Comparison of ENCODE assay signal across 17 mouse cellular contexts in genomic region chr12:26439366-26439765, GRCm38 (mm10). TPM values are rescaled to one million over a fixed set of nuclear protein-coding genes. Genes with fewer than 3 reads are reported as not detected.
A peak's percentile ranks its signal among the peaks of the same experiment; 100 is the strongest.
DNase-seq lines count a peak whose midpoint lies in the region; ATAC-seq and TF ChIP-seq lines count a peak whose summit lies in the region.
"Had no signal": no experiment of that assay in that cellular context is flagged by ENCODE, and none has a peak within 500 bp of the region (broad histone marks: within the 10 kb centered on the region; RNA-seq: fewer than 3 reads in every experiment).

No protein-coding gene starts in this region.

- H3K9ac ChIP-seq in forebrain, embryonic 11.5 days (ENCODE audit: low read length): no peak overlapping the region
- H3K9ac ChIP-seq in kidney, embryonic 15.5 days: no peak overlapping the region
- H3K9ac ChIP-seq: hindbrain, embryonic 15.5 days; lung, embryonic 15.5 days; stomach, embryonic 15.5 days had no signal

- H3K27me3 ChIP-seq in forebrain, embryonic 11.5 days (ENCODE audit: control insufficient read depth, insufficient read depth, low read length): no peaks in the 10 kb centered on the region
- no peaks in the 10 kb centered on the region for H3K27me3 ChIP-seq in forebrain, embryonic 10.5 days (ENCODE audit: poor library complexity, severe bottlenecking)
- H3K27me3 ChIP-seq in kidney, embryonic 15.5 days: no peaks in the 10 kb centered on the region
- H3K27me3 ChIP-seq: hindbrain, embryonic 15.5 days; lung, embryonic 15.5 days; stomach, embryonic 15.5 days had no signal

- TF ChIP-seq CTCF in lung, adult 2 months (IDR thresholded peaks at IDR 0.05; ENCODE audit: insufficient read depth, low read length): no peak

- TF ChIP-seq POLR2A in lung, adult 2 months (IDR thresholded peaks at IDR 0.05; ENCODE audit: borderline replicate concordance, extremely low read depth, low read depth, low read length): no peak

- no peak overlapping the region for H3K4me2 ChIP-seq in forebrain, embryonic 11.5 days (ENCODE audit: low read depth, low read length, severe bottlenecking)
- no peak overlapping the region for H3K4me2 ChIP-seq in kidney, embryonic 15.5 days
- H3K4me2 ChIP-seq: hindbrain, embryonic 15.5 days; lung, embryonic 15.5 days; stomach, embryonic 15.5 days had no signal

- H3K36me3 ChIP-seq in forebrain, embryonic 11.5 days (ENCODE audit: control insufficient read depth, insufficient read depth, low read length): no peaks in the 10 kb centered on the region
- no peaks in the 10 kb centered on the region for H3K36me3 ChIP-seq in forebrain, embryonic 10.5 days (replicated peaks)
- no peaks in the 10 kb centered on the region for H3K36me3 ChIP-seq in kidney, embryonic 15.5 days
- H3K36me3 ChIP-seq: hindbrain, embryonic 15.5 days; lung, embryonic 15.5 days; midbrain, embryonic 10.5 days; stomach, embryonic 15.5 days had no signal

- no peaks in the 10 kb centered on the region for H3K4me1 ChIP-seq in forebrain, embryonic 11.5 days (replicated peaks; ENCODE audit: control insufficient read depth, insufficient read depth, low read length)
- H3K4me1 ChIP-seq in forebrain, embryonic 10.5 days: no peaks in the 10 kb centered on the region
- H3K4me1 ChIP-seq in lung, adult 2 months (ENCODE audit: control insufficient read depth, insufficient read depth, low read length): no peaks in the 10 kb centered on the region
- 0 out of 2 replicates have a peak, but pooled peaks cover 5% of the 10 kb centered on the region for H3K4me1 ChIP-seq in kidney, embryonic 15.5 days
- H3K4me1 ChIP-seq: hindbrain, embryonic 15.5 days; midbrain, embryonic 10.5 days; stomach, embryonic 15.5 days had no signal

- peak; percentile 18 for DNase-seq in forebrain, embryonic 11.5 days (ENCODE audit: low spot score)
- no peak for DNase-seq in forebrain, embryonic 10.5 days (ENCODE audit: extremely low spot score, low spot score)
- peak; percentile 23 for DNase-seq in lung, postnatal 36 days
- DNase-seq in lung, adult 2 months: no peak
- no peak for DNase-seq in adrenal gland, postnatal 10 days
- no peak for DNase-seq in natural killer cell, adult 2 months (ENCODE audit: low spot score in 2 of 2)
- DNase-seq in urinary bladder, postnatal 36 days (ENCODE audit: low spot score in 2 of 2): no peak
- DNase-seq: adrenal gland, adult 2 months; cerebellum, adult 8-10 months; gastrocnemius, postnatal 25 days; layer of hippocampus, postnatal 36 days had no signal

- 79% methylated on average over 3 of the region's 3 CpGs for WGBS in forebrain, embryonic 11.5 days
- WGBS in forebrain, embryonic 10.5 days: 79% methylated on average over 3 of the region's 3 CpGs
- 35% methylated on average over 3 of the region's 3 CpGs for WGBS in lung, adult 2 months
- WGBS in kidney, embryonic 15.5 days: 34% methylated on average over 3 of the region's 3 CpGs

- no peak overlapping the region for H3K27ac ChIP-seq in forebrain, embryonic 11.5 days (ENCODE audit: low read depth, low read length)
- H3K27ac ChIP-seq in forebrain, embryonic 10.5 days: no peak overlapping the region
- peak overlapping the region; percentile 37 for H3K27ac ChIP-seq in kidney, embryonic 15.5 days
- H3K27ac ChIP-seq: hindbrain, embryonic 15.5 days; lung, embryonic 15.5 days; midbrain, embryonic 10.5 days; stomach, embryonic 15.5 days had no signal

- no peak for ATAC-seq in forebrain, embryonic 11.5 days (replicated peaks; ENCODE audit: low FRiP score)
- no peak for ATAC-seq in kidney, embryonic 15.5 days (replicated peaks; ENCODE audit: low FRiP score)

- no peaks in the 10 kb centered on the region for H3K9me3 ChIP-seq in forebrain, embryonic 11.5 days (ENCODE audit: control insufficient read depth, low read length)
- no peaks in the 10 kb centered on the region for H3K9me3 ChIP-seq in forebrain, embryonic 10.5 days
- H3K9me3 ChIP-seq in kidney, embryonic 15.5 days (replicated peaks): no peaks in the 10 kb centered on the region
- H3K9me3 ChIP-seq: hindbrain, embryonic 15.5 days; lung, embryonic 15.5 days; midbrain, embryonic 10.5 days; stomach, embryonic 15.5 days had no signal

- H3K4me3 ChIP-seq in forebrain, embryonic 11.5 days (ENCODE audit: low read depth, low read length): no peak overlapping the region
- H3K4me3 ChIP-seq in forebrain, embryonic 10.5 days: no peak overlapping the region
- H3K4me3 ChIP-seq in lung, adult 2 months (replicated peaks; ENCODE audit: extremely low read depth, low read depth, low read length): no peak overlapping the region
- H3K4me3 ChIP-seq in kidney, embryonic 15.5 days (replicated peaks): no peak overlapping the region
- H3K4me3 ChIP-seq: erythroblast, embryonic 14.5 days; hindbrain, embryonic 15.5 days; lung, embryonic 15.5 days; midbrain, embryonic 10.5 days; stomach, embryonic 15.5 days had no signal

RNA-seq across cellular contexts. Expression of gene Rsad2, which starts 16.9 kb away (rescaled TPM):
- 0.11 and 0.25 TPM in 2 replicates for polyA plus RNA-seq in forebrain, embryonic 11.5 days (2014; fragmentation: Nextera tagmentation; extraction: Ambion mirVana)
- polyA plus RNA-seq in forebrain, embryonic 10.5 days (2016; fragmentation: Nextera tagmentation; extraction: Ambion mirVana): 0.12 and 0.14 TPM in 2 replicates
- 1.4 and 1.8 TPM in 2 replicates for polyA plus RNA-seq in lung, adult 2 months (2012; rRNA removed)
- 18.9 and 22.2 TPM in 2 replicates for polyA plus RNA-seq in kidney, embryonic 15.5 days (2015; fragmentation: Nextera tagmentation; extraction: Ambion mirVana)
- 10 to 100 TPM; 13.9 to 15.0 TPM for total RNA-seq in adrenal gland, postnatal 10 days (2021)

RNA-seq across cellular contexts. Expression of gene Rnf144a, which starts 24.3 kb away (rescaled TPM):
- polyA plus RNA-seq in forebrain, embryonic 11.5 days (2014; fragmentation: Nextera tagmentation; extraction: Ambion mirVana): 36.8 and 39.3 TPM in 2 replicates
- polyA plus RNA-seq in forebrain, embryonic 10.5 days (2016; fragmentation: Nextera tagmentation; extraction: Ambion mirVana): 40.8 and 41.1 TPM in 2 replicates
- polyA plus RNA-seq in lung, adult 2 months (2012; rRNA removed): 76.2 and 128 TPM in 2 replicates
- 35.6 and 36.1 TPM in 2 replicates for polyA plus RNA-seq in kidney, embryonic 15.5 days (2015; fragmentation: Nextera tagmentation; extraction: Ambion mirVana)
- total RNA-seq in adrenal gland, postnatal 10 days (2021): 10 to 100 TPM; 32.3 to 48.8 TPM
- polyA plus RNA-seq: erythroblast, embryonic 14.5 days had no signal

RNA-seq across cellular contexts. Expression of gene Cmpk2, which starts 29.6 kb away (rescaled TPM):
- polyA plus RNA-seq in forebrain, embryonic 11.5 days (2014; fragmentation: Nextera tagmentation; extraction: Ambion mirVana): 7.4 TPM in 2 replicates
- polyA plus RNA-seq in forebrain, embryonic 10.5 days (2016; fragmentation: Nextera tagmentation; extraction: Ambion mirVana): 4.2 and 4.4 TPM in 2 replicates
- 9.8 and 10.7 TPM in 2 replicates for polyA plus RNA-seq in lung, adult 2 months (2012; rRNA removed)
- 8.0 and 8.4 TPM in 2 replicates for polyA plus RNA-seq in kidney, embryonic 15.5 days (2015; fragmentation: Nextera tagmentation; extraction: Ambion mirVana)
- total RNA-seq in adrenal gland, postnatal 10 days (2021): 10 to 100 TPM; 13.2 to 25.8 TPM

Comparison
In these comparisons a context has a peak if more than half of its experiments do, and no peak if none do; other contexts are left out.
1. DNase-seq: peak in forebrain, embryonic 11.5 days (single experiment) and lung, postnatal 36 days (single experiment); none in forebrain, embryonic 10.5 days (single experiment), lung, adult 2 months (single experiment), adrenal gland, postnatal 10 days (single experiment), natural killer cell, adult 2 months (0 of 2) and urinary bladder, postnatal 36 days (0 of 2).